Mouse (Mus musculus) A20 (cell line): ENCODE results near the gene Defb28.

Experiments used
- DNase-seq: peaks from one replicate; pipeline ENCODE4 v3.0.0-alpha.2; 2011; ENCODE audit warnings: low read depth, low spot score

Gene Defb28

GRCm38 (mm10) chr2:152556655-152557054 lies 38.6 kb downstream of the Defb28 start:
- DNase-seq, result peak; percentile 51

GRCm38 (mm10) chr2:152569038-152569437 lies 51.0 kb downstream of the Defb28 start, which contains the start of gene Gm17416:
Gm17416 (plus strand) TSS chr2:152569338.
- no peak for DNase-seq

- DNase-seq, result no peak
Observed at GRCm38 (mm10) chr2:152569881-152570280, 51.8 kb downstream of the Defb28 start.

- DNase-seq, result no peak
Observed at GRCm38 (mm10) chr2:152570313-152570712, 52.3 kb downstream of the Defb28 start.
